Mouse (Mus musculus): ENCODE data around the gene Hs3st4. TPM values are rescaled to one million over a fixed set of nuclear protein-coding genes. Genes with fewer than 3 reads are reported as not detected.

Hs3st4 gene
- total RNA-seq, 2 experiments from 2014 or later: not detected

- no peak for ATAC-seq (ENCODE audit: poor library complexity, severe bottlenecking)
Measured at GRCm38 (mm10) chr7:124319451-124319850, 336.8 kb downstream of the Hs3st4 start.

- no peak for ATAC-seq (ENCODE audit: poor library complexity, severe bottlenecking)
Measured at GRCm38 (mm10) chr7:124335635-124336034, 353.0 kb downstream of the Hs3st4 start.

- ATAC-seq (ENCODE audit: poor library complexity, severe bottlenecking): no peak
Measured at GRCm38 (mm10) chr7:124341510-124341909, 358.8 kb downstream of the Hs3st4 start.

- no peak for ATAC-seq (ENCODE audit: poor library complexity, severe bottlenecking)
Measured at GRCm38 (mm10) chr7:124347218-124348017, 364.7 kb downstream of the Hs3st4 start.

- no peak for ATAC-seq (ENCODE audit: poor library complexity, severe bottlenecking)
Measured at GRCm38 (mm10) chr7:124354035-124354434, 371.4 kb downstream of the Hs3st4 start.

GRCm38 (mm10) chr7:124358068-124358467, 375.4 kb downstream of the Hs3st4 start:
- no peak for ATAC-seq (ENCODE audit: poor library complexity, severe bottlenecking)

- ATAC-seq (ENCODE audit: poor library complexity, severe bottlenecking): no peak
Measured at GRCm38 (mm10) chr7:124359836-124360235, 377.2 kb downstream of the Hs3st4 start.

GRCm38 (mm10) chr7:124372297-124372696, 389.6 kb downstream of the Hs3st4 start:
- no peak for ATAC-seq (ENCODE audit: poor library complexity, severe bottlenecking)

- ATAC-seq (ENCODE audit: poor library complexity, severe bottlenecking): no peak
Measured at GRCm38 (mm10) chr7:124372697-124373096, 390.0 kb downstream of the Hs3st4 start.

GRCm38 (mm10) chr7:124383489-124383888, 400.8 kb downstream of the Hs3st4 start:
- no peak for ATAC-seq (ENCODE audit: poor library complexity, severe bottlenecking)

- ATAC-seq (ENCODE audit: poor library complexity, severe bottlenecking): no peak
Measured at GRCm38 (mm10) chr7:124399184-124399583, 416.5 kb downstream of the Hs3st4 start.

GRCm38 (mm10) chr7:124426951-124427350, 444.3 kb downstream of the Hs3st4 start:
- no peak for ATAC-seq (ENCODE audit: poor library complexity, severe bottlenecking)
